Comparison of ENCODE assay signal across 8 mouse cellular contexts in the genomic region with DNA sequence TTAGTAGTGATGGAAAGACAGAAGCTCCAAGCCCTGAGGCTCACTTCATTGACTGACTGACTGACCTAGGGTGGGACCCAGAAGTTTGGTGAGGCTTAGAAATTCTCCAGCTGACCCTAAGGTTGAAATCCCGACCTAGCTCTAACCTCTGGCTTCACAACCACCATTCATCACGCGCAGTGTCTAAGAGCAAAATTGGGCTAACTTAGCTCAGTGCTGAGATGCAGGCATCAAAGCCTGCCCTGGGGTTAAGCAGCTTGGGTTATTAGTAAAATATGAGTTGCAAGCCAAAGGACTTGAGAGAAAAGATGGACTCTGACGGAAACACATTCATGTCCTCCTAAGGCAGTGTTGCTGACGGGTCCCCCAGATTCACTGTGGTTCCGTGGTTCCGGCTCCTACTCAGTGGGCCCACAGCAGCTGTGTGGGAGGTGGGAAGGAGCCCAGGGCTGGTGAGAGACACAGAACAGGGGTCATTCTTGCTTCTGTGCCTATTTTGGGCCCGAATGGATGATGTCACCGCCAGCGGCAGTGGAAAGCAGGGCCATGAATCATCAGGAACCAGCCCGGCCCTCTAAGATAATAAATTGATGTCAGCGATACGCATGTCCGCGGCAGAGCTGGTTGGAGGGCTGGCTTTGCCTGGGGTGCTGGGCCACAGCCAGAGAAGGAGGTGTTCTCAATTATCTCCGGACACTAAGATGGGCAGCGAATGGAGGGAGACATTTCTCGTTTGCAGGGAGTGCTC.
A peak's percentile ranks its signal among the peaks of the same experiment; 100 is the strongest.
DNase-seq lines count a peak whose midpoint lies in the region; ATAC-seq lines count a peak whose summit lies in the region.

No protein-coding gene starts in this region.

- peaks cover 31% of the 10 kb centered on the region for H3K4me1 ChIP-seq in limb, embryonic 15.5 days
- H3K4me1 ChIP-seq in limb, embryonic 10.5 days, result peaks cover 36% of the 10 kb centered on the region
- peaks cover 90% of the 10 kb centered on the region for H3K4me1 ChIP-seq in heart, embryonic 13.5 days
- peaks cover 52% of the 10 kb centered on the region for H3K4me1 ChIP-seq in kidney, embryonic 16.5 days (ENCODE audit: insufficient read depth, low read length)

- no peaks in the 10 kb centered on the region for H3K27me3 ChIP-seq in limb, embryonic 15.5 days
- H3K27me3 ChIP-seq in limb, embryonic 10.5 days (ENCODE audit: low read depth, poor library complexity, severe bottlenecking), result peaks cover 9% of the 10 kb centered on the region; the same call in 1 of the 2 replicates
- H3K27me3 ChIP-seq in heart, embryonic 13.5 days (replicated peaks), result no peaks in the 10 kb centered on the region
- H3K27me3 ChIP-seq in kidney, embryonic 16.5 days (ENCODE audit: insufficient read depth, low read length), result no peaks in the 10 kb centered on the region

- H3K27ac ChIP-seq in limb, embryonic 15.5 days, result 0 out of 2 replicates have a peak overlapping the region, but pooled peaks have one; percentile 47
- no peak overlapping the region for H3K27ac ChIP-seq in limb, embryonic 10.5 days
- peak overlapping the region; percentile 95 for H3K27ac ChIP-seq in heart, embryonic 13.5 days (replicated peaks)
- H3K27ac ChIP-seq in kidney, embryonic 16.5 days (ENCODE audit: low read length), result peak overlapping the region; percentile 75

- no peak for DNase-seq in limb, embryonic 10.5 days (ENCODE audit: low spot score)
- DNase-seq in adrenal gland, postnatal 36 days, result peak; percentile 90 to 91
- peak; percentile 54 for DNase-seq in neural tube, embryonic 10.5 days (ENCODE audit: extremely low spot score, low spot score)
- DNase-seq in thymus, postnatal 36 days, result no peak
- DNase-seq in cerebellum, adult 11 months, result no peak

- no peak overlapping the region for H3K4me3 ChIP-seq in limb, embryonic 15.5 days
- no peak overlapping the region for H3K4me3 ChIP-seq in limb, embryonic 10.5 days
- no peak overlapping the region for H3K4me3 ChIP-seq in heart, embryonic 13.5 days
- H3K4me3 ChIP-seq in kidney, embryonic 16.5 days (ENCODE audit: low read length), result no peak overlapping the region

- no peaks in the 10 kb centered on the region for H3K9me3 ChIP-seq in limb, embryonic 15.5 days
- H3K9me3 ChIP-seq in limb, embryonic 10.5 days (replicated peaks), result no peaks in the 10 kb centered on the region
- no peaks in the 10 kb centered on the region for H3K9me3 ChIP-seq in heart, embryonic 13.5 days
- no peaks in the 10 kb centered on the region for H3K9me3 ChIP-seq in kidney, embryonic 16.5 days (ENCODE audit: low read length)

- 43% methylated on average over 18 of the region's 18 CpGs for WGBS in limb, embryonic 15.5 days
- 38% methylated on average over 18 of the region's 18 CpGs for WGBS in limb, embryonic 10.5 days
- WGBS in heart, embryonic 13.5 days, result 18% methylated on average over 18 of the region's 18 CpGs
- 23% methylated on average over 18 of the region's 18 CpGs for WGBS in kidney, embryonic 16.5 days

- H3K36me3 ChIP-seq in limb, embryonic 15.5 days, result no peaks in the 10 kb centered on the region
- H3K36me3 ChIP-seq in limb, embryonic 10.5 days, result peaks cover 47% of the 10 kb centered on the region
- peaks cover 12% of the 10 kb centered on the region; the same call in 1 of the 2 replicates for H3K36me3 ChIP-seq in heart, embryonic 13.5 days
- 0 out of 2 replicates have a peak, but pooled peaks cover 3% of the 10 kb centered on the region for H3K36me3 ChIP-seq in kidney, embryonic 16.5 days (ENCODE audit: insufficient read depth, low read length)

- ATAC-seq in limb, embryonic 15.5 days (ENCODE audit: insufficient number of reproducible peaks, low FRiP score, low TSS enrichment, low read depth), result no peak
- ATAC-seq in heart, embryonic 13.5 days (ENCODE audit: extremely low read depth, insufficient number of reproducible peaks, low FRiP score, low TSS enrichment), result peak; percentile 50; the same call in 1 of the 2 replicates
- 0 out of 2 replicates have a peak, but pooled peaks have one; percentile 21 for ATAC-seq in kidney, embryonic 16.5 days (ENCODE audit: low FRiP score, low TSS enrichment)

- no peak overlapping the region for H3K4me2 ChIP-seq in limb, embryonic 15.5 days
- peak overlapping the region; percentile 55 for H3K4me2 ChIP-seq in heart, embryonic 13.5 days
- peak overlapping the region; percentile 8; the same call in 1 of the 2 replicates for H3K4me2 ChIP-seq in kidney, embryonic 16.5 days (replicated peaks; ENCODE audit: low read depth, low read length)

- H3K9ac ChIP-seq in limb, embryonic 15.5 days, result no peak overlapping the region
- H3K9ac ChIP-seq in heart, embryonic 13.5 days, result peak overlapping the region; percentile 65
- no peak overlapping the region for H3K9ac ChIP-seq in kidney, embryonic 16.5 days (replicated peaks; ENCODE audit: low read length)

Comparison
In these comparisons a context has a peak if more than half of its experiments do, and no peak if none do; other contexts are left out.
1. DNase-seq: peak in adrenal gland, postnatal 36 days (2 of 2) and neural tube, embryonic 10.5 days (single experiment); none in limb, embryonic 10.5 days (single experiment), thymus, postnatal 36 days (0 of 2) and cerebellum, adult 11 months (single experiment).